Mouse (Mus musculus) heart, embryonic 11.5 days (tissue): ENCODE results near the gene Aanat. TPM values are rescaled to one million over a fixed set of nuclear protein-coding genes. Genes with fewer than 3 reads are reported as not detected.
A peak's percentile ranks its signal among the peaks of the same experiment; 100 is the strongest.

ENCODE experiments used
- ATAC-seq: fragments of 200-750 bp; cut with Nextera tagmentation; replicated peaks from 2 replicates; pipeline ENCODE4 v1.8.0; 2017; ENCODE audit warnings: moderate library complexity; ENCODE audit not compliant: insufficient number of reproducible peaks, low FRiP score, low TSS enrichment
- H3K27ac ChIP-seq: fragments of 300-500 bp; sonication (generic); 2 replicates; pipeline ENCODE4 v1.5.1; 2014; ENCODE audit warnings: mild to moderate bottlenecking, low read depth, low read length
- H3K27me3 ChIP-seq: fragments of 300-500 bp; sonication (generic); 2 replicates; pipeline ENCODE4 v1.6.1; 2014; ENCODE audit warnings: mild to moderate bottlenecking, low read length, mixed read lengths; ENCODE audit not compliant: control insufficient read depth, insufficient read depth
- H3K36me3 ChIP-seq: fragments of 300-500 bp; sonication (generic); 2 replicates; pipeline ENCODE4 v1.6.1; 2014; ENCODE audit warnings: mild to moderate bottlenecking, low read length, moderate library complexity, mixed read lengths; ENCODE audit not compliant: control insufficient read depth, insufficient read depth
- H3K4me1 ChIP-seq: fragments of 300-500 bp; sonication (generic); 2 replicates; pipeline ENCODE4 v1.6.1; 2014; ENCODE audit warnings: low read length; ENCODE audit not compliant: control insufficient read depth, insufficient read depth
- H3K4me2 ChIP-seq: fragments of 300-500 bp; sonication (generic); 2 replicates; pipeline ENCODE4 v1.6.1; 2014; ENCODE audit warnings: mild to moderate bottlenecking, moderate library complexity
- H3K4me3 ChIP-seq: fragments of 300-500 bp; sonication (generic); 2 replicates; pipeline ENCODE4 v1.5.1; 2014; ENCODE audit warnings: low read depth, low read length
- H3K9ac ChIP-seq: fragments of 300-500 bp; sonication (generic); 2 replicates; pipeline ENCODE4 v1.6.1; 2014; ENCODE audit warnings: mild to moderate bottlenecking, low read depth, low read length, moderate library complexity
- H3K9me3 ChIP-seq: fragments of 300-500 bp; sonication (generic); replicated peaks from 2 replicates; pipeline ENCODE4 v1.6.1; 2016; ENCODE audit warnings: low read length; ENCODE audit not compliant: control insufficient read depth
- WGBS: fragments of 180-500 bp; shearing (Covaris S2); extraction: QIAGEN DNeasy Blood & Tissue Kit; methylation state at CpG from one replicate; pipeline ENCODE4 v1.1.7; 2014; ENCODE audit not compliant: insufficient replicate concordance; 5-methylcytosine and 5-hydroxymethylcytosine counted together
- polyA plus RNA-seq: library from polyadenylated mRNA; unstranded; fragments of >200 nt; fragmentation: Nextera tagmentation; extraction: Ambion mirVana; gene quantifications from 2 replicates; pipeline ENCODE4 v1.2.1, GENCODE M21; 2014

Aanat gene
- polyA plus RNA-seq, 1 experiment from 2014 or later, result not detected

DNA sequence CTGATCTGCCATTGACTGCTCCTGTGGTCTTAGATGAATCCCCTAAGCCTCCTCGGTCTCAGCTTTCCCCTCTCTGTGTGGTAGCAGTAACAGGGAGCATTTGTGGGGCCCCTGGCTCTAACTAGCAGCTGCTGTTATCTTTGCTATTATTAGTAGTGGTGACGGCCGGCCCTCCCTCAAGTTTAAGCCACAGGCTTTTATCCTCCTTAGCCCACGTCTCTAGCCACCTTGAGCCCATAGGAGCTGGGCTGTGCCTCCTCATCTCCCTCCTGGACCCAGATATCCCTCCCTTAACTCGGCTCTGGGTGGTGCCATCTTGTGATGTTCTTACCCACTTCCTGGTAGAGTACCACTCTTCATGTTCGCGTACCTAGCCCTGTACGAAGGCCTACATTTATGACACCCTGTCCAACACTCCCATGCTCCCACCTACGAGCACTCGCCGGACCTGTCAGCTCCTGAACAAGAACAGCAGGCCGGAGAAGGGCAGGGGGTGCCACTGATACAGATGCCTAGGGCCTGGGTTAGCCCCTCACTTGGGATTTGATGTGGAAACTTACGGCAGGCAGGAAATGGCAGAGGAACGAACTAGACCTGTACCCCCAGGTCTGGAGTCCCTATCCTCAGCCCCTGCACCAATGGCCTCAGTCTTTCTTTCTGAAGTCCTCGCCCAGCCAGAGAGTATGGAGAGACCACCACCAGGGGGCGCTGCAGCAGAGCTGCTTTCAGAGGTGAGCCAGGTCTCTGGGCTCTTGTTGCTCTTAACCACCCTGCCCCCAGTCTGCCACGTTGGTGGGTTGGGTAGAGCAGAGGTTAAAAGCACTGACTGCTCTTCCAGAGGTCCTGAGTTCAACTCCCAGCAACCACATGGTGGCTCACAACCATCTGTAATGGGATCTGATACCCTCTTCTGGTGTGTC lies 39.1 kb downstream of the Aanat start:
- 52% methylated on average over 17 of the region's 17 CpGs for whole genome bisulfite sequencing
- H3K9ac ChIP-seq, result no peak overlapping the region; the same call in 1 of the 2 replicates

DNA sequence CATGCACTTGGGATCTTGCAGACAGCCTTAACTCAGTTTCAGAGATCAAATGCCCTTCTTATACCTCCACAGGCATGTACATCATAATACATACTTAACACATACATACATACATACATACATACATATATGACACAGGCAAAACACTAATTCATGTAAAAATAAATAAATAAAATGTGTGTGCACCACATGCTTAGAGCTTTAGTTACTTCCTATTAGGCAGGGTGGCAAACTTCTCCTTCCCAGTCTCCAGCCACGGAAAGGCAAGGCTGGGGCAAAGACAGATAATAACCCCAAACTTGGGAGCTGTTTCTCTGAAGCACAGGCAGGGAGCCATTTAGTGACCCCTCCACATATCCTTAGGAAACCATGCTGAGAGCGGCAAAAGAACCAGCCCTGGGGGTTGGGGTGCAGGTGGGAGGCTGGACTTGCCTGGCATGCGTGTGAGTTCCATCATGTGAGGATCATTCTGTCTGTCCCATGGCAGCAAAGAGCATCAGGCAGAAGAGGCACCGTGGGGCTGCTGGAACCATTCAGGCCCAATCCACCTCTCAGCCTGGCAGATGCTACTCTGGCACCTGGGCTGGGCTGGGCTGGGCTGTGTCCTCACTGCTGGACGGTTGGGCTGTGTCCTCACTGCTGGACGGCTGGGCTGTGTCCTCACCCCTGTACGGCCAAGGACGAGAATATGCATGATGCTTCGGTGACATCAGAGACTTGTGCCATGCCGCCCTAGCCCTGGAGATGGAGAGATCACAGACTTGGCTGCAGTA lies 40.3 kb downstream of the Aanat start, which contains the start of gene Rhbdf2:
TSS of gene Rhbdf2 (minus strand) at position 721 of the 773 bp plus-strand sequence.
- peak within 1 kb of the TSS; percentile 22; the same call in 1 of the 2 replicates for H3K27ac ChIP-seq
- H3K27me3 ChIP-seq, result no peaks in the 10 kb centered on the region
- ATAC-seq, result no peak
- 47% methylated on average over 10 of the region's 10 CpGs for WGBS
- no peak within 1 kb of the TSS for H3K4me3 ChIP-seq
- peaks cover 47% of the 10 kb centered on the region for H3K4me1 ChIP-seq
- no peaks in the 10 kb centered on the region for H3K9me3 ChIP-seq
- H3K4me2 ChIP-seq, result no peak within 1 kb of the TSS
- H3K36me3 ChIP-seq, result no peaks in the 10 kb centered on the region
- H3K9ac ChIP-seq, result no peak within 1 kb of the TSS

More for the DNA sequence above, 39.1 kb downstream of the Aanat start:
- no peak for ATAC-seq
- H3K27me3 ChIP-seq, result no peaks in the 10 kb centered on the region
- H3K4me3 ChIP-seq, result no peak overlapping the region
- peak overlapping the region; percentile 59 for H3K27ac ChIP-seq
- H3K9me3 ChIP-seq, result no peaks in the 10 kb centered on the region
- no peaks in the 10 kb centered on the region for H3K36me3 ChIP-seq
- peak overlapping the region; percentile 90 for H3K4me2 ChIP-seq
- peaks cover 59% of the 10 kb centered on the region for H3K4me1 ChIP-seq

GRCm38 (mm10) chr11:116627072-116628020 lies 41.1 kb downstream of the Aanat start:
- no peak overlapping the region; the same call in 1 of the 2 replicates for H3K27ac ChIP-seq
- 36% methylated on average over 10 of the region's 10 CpGs for WGBS

DNA sequence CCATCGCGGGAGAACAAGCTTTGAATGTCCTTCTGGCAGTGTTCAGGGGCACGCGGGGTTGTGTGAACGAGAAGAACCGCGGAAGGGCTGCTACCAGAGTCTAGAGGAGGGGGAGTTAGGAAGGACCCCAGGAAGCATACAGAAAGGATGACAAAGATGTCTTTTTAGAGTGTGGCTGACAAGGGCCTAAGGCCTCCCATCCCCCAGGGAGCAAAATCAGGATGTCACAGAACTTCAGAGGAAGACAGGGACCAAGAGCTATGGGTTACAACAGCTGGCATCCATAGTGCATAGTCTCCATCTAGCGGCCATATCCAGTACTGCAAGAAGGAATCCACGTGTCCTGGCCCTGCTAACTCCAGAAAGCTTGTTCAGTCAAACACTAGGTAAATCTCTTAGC lies 42.5 kb downstream of the Aanat start:
- Histone ChIP-seq H3K4me2 (no peak overlapping the region; the same call in 1 of the 2 replicates), H3K4me3 (no peak overlapping the region), H3K9ac (no peak overlapping the region), H3K4me1 (peaks cover 29% of the 10 kb centered on the region), H3K27ac (no peak overlapping the region), H3K27me3 (no peaks in the 10 kb centered on the region), H3K9me3 (no peaks in the 10 kb centered on the region), H3K36me3 (no peaks in the 10 kb centered on the region)
- 55% methylated on average over 9 of the region's 9 CpGs for WGBS
- ATAC-seq, result no peak

More at GRCm38 (mm10) chr11:116627072-116628020, 41.1 kb downstream of the Aanat start:
- Histone ChIP-seq H3K36me3 (no peaks in the 10 kb centered on the region), H3K9ac (no peak overlapping the region), H3K4me1 (peaks cover 39% of the 10 kb centered on the region), H3K9me3 (no peaks in the 10 kb centered on the region), H3K27me3 (no peaks in the 10 kb centered on the region), H3K4me2 (no peak overlapping the region), H3K4me3 (no peak overlapping the region)
- ATAC-seq, result no peak

GRCm38 (mm10) chr11:116629472-116629871 lies 43.2 kb downstream of the Aanat start:
- no peak overlapping the region for H3K4me3 ChIP-seq
- peak overlapping the region; percentile 50 for H3K27ac ChIP-seq
- WGBS, result 81% methylated on average over 6 of the region's 6 CpGs
- no peaks in the 10 kb centered on the region for H3K27me3 ChIP-seq
- no peaks in the 10 kb centered on the region for H3K36me3 ChIP-seq
- H3K4me2 ChIP-seq, result no peak overlapping the region; the same call in 1 of the 2 replicates
- no peak overlapping the region for H3K9ac ChIP-seq
- ATAC-seq, result no peak
- peaks cover 26% of the 10 kb centered on the region for H3K4me1 ChIP-seq
- H3K9me3 ChIP-seq, result no peaks in the 10 kb centered on the region

GRCm38 (mm10) chr11:116630171-116630965 lies 44.1 kb downstream of the Aanat start:
- peaks cover 17% of the 10 kb centered on the region for H3K4me1 ChIP-seq
- ATAC-seq, result no peak
- H3K9me3 ChIP-seq, result no peaks in the 10 kb centered on the region
- no peak overlapping the region for H3K4me2 ChIP-seq
- H3K36me3 ChIP-seq, result no peaks in the 10 kb centered on the region
- 36% methylated on average over 12 of the region's 12 CpGs for WGBS
- peak overlapping the region; percentile 57 for H3K27ac ChIP-seq
- H3K27me3 ChIP-seq, result no peaks in the 10 kb centered on the region
- H3K4me3 ChIP-seq, result no peak overlapping the region
- no peak overlapping the region for H3K9ac ChIP-seq

- H3K27ac ChIP-seq, result no peak overlapping the region
- H3K4me2 ChIP-seq, result no peak overlapping the region
- no peaks in the 10 kb centered on the region for H3K27me3 ChIP-seq
- H3K9ac ChIP-seq, result no peak overlapping the region
- H3K4me3 ChIP-seq, result no peak overlapping the region
- no peaks in the 10 kb centered on the region for H3K9me3 ChIP-seq
- WGBS, result 81% methylated on average over 10 of the region's 10 CpGs
- no peak for ATAC-seq
- no peaks in the 10 kb centered on the region for H3K36me3 ChIP-seq
- H3K4me1 ChIP-seq, result peaks cover 8% of the 10 kb centered on the region; the same call in 1 of the 2 replicates
Observed at GRCm38 (mm10) chr11:116632962-116633361, 46.7 kb downstream of the Aanat start.
